8 mouse cellular contexts compared by ENCODE assay signal in genomic region chr7:127208553-127209438, GRCm38 (mm10). TPM values are rescaled to one million over a fixed set of nuclear protein-coding genes. Genes with fewer than 3 reads are reported as not detected.
DNase-seq lines count a peak whose midpoint lies in the region; ATAC-seq and TF ChIP-seq lines count a peak whose summit lies in the region.

Mylpf (plus strand) TSS chr7:127208890.

- H3K4me3 ChIP-seq in gastrocnemius, adult 2 months = peak within 1 kb of the TSS; percentile 96
- peak within 1 kb of the TSS; percentile 76 for H3K4me3 ChIP-seq in hindbrain, postnatal 0 days (ENCODE audit: low read length)
- H3K4me3 ChIP-seq in left cerebral cortex, adult 2 months = peak within 1 kb of the TSS; percentile 61

- peak within 1 kb of the TSS; percentile 98 for H3K4me2 ChIP-seq in hindbrain, postnatal 0 days (ENCODE audit: low read depth, low read length)

- peak within 1 kb of the TSS; percentile 88 for H3K27ac ChIP-seq in gastrocnemius, adult 2 months
- peak within 1 kb of the TSS; percentile 84 for H3K27ac ChIP-seq in hindbrain, postnatal 0 days
- peak within 1 kb of the TSS; percentile 89 for H3K27ac ChIP-seq in left cerebral cortex, adult 2 months

- H3K9ac ChIP-seq in hindbrain, postnatal 0 days (replicated peaks; ENCODE audit: low read length) = peak within 1 kb of the TSS; percentile 81

- peak; percentile 48 for TF ChIP-seq CTCF in gastrocnemius, adult 2 months (IDR thresholded peaks at IDR 0.05)
- TF ChIP-seq CTCF in hindbrain, postnatal 0 days (IDR thresholded peaks at IDR 0.05; ENCODE audit: low read depth) = peak; percentile 77
- TF ChIP-seq CTCF in left cerebral cortex, adult 2 months (IDR thresholded peaks at IDR 0.05) = peak; percentile 63

- peak; percentile 84 for ATAC-seq in common myeloid progenitor, adult 5-6 weeks (replicated peaks; ENCODE audit: low read depth, poor library complexity, severe bottlenecking)
- ATAC-seq in hindbrain, postnatal 0 days = peak; percentile 97
- peak; percentile 77 for ATAC-seq in megakaryocyte, adult 5-6 weeks (ENCODE audit: poor library complexity, severe bottlenecking)

- WGBS in hindbrain, postnatal 0 days = under 1% methylated on average over 31 of the region's 44 CpGs

- H3K9me3 ChIP-seq in hindbrain, postnatal 0 days (ENCODE audit: low read length) = no peaks in the 10 kb centered on the region

- intact Hi-C loops in gastrocnemius, adult 2 months (cut with DNase I) = loop anchor here (1.0 kb wide), 1 partner anchor 12 kb away; the partner anchor contains the start of gene Cd2bp2
- intact Hi-C loops in left cerebral cortex, adult 2 months (cut with DNase I) = loop anchor here (1.0 kb wide), 2 partner anchors 46 to 181 kb away; partner anchors contain the start of gene Maz

- H3K36me3 ChIP-seq in hindbrain, postnatal 0 days (ENCODE audit: insufficient read depth, low read length) = no peaks in the 10 kb centered on the region

- peaks cover 7% of the 10 kb centered on the region for H3K4me1 ChIP-seq in hindbrain, postnatal 0 days (ENCODE audit: insufficient read depth, low read length)

- no peaks in the 10 kb centered on the region for H3K27me3 ChIP-seq in hindbrain, postnatal 0 days (ENCODE audit: insufficient read depth, low read length)

- peak; percentile 99 for DNase-seq in ZHBTc4 (ENCODE audit: low read depth, low spot score)
- DNase-seq in gastrocnemius, adult 2 months = peak; percentile 96
- peak; percentile 97 for DNase-seq in hindbrain, postnatal 0 days (ENCODE audit: low spot score)
- DNase-seq in left cerebral cortex, adult 2 months (ENCODE audit: extremely low spot score in 1 of 2, low spot score in 2 of 2) = peak; percentile 88 to 90
- peak; percentile 92 to 95 for DNase-seq in right cerebral cortex, adult 2 months (ENCODE audit: low spot score in 2 of 2)
- peak; percentile 92 for DNase-seq in urinary bladder, postnatal 14 days (ENCODE audit: low spot score)

RNA-seq across cellular contexts. Expression of gene Mylpf, which starts in this region (rescaled TPM):
- 10.6 and 35.3 TPM in 2 replicates for total RNA-seq in common myeloid progenitor, adult 5-6 weeks (2017)
- total RNA-seq in gastrocnemius, adult 2 months (2021) = over 10,000 TPM; 24,727 to 33,034 TPM
- total RNA-seq in hindbrain, postnatal 0 days (2014; rRNA removed) = 15.5 TPM in 1 of 2 replicates, not detected in the other
- polyA plus RNA-seq in hindbrain, postnatal 0 days (2015; fragmentation: Nextera tagmentation; extraction: Ambion mirVana) = 3.0 and 3.1 TPM in 2 replicates
- total RNA-seq in left cerebral cortex, adult 2 months (2021) = 1 to 10 TPM; 2.7 to 3.3 TPM
- 5.0 and 6.0 TPM in 2 replicates for total RNA-seq in megakaryocyte, adult 5-6 weeks (2015)
- 2.3 and 3.3 TPM in 2 replicates for total RNA-seq in megakaryocyte, adult 5-6 weeks (2017)

Comparison
In these comparisons a context has a peak if more than half of its experiments do, and no peak if none do; other contexts are left out.
1. Peak in every context shown above with its lines: DNase-seq, ATAC-seq, H3K4me3 ChIP-seq and H3K27ac ChIP-seq.
2. RNA of gene Mylpf (total RNA-seq): 24,727 to 33,034 TPM in gastrocnemius, adult 2 months; 10.6 to 35.3 TPM in common myeloid progenitor, adult 5-6 weeks, 2.3 to 6.0 TPM in megakaryocyte, adult 5-6 weeks, 2.7 to 3.3 TPM in left cerebral cortex, adult 2 months and 15.5 TPM in hindbrain, postnatal 0 days; every median in the first group is over 100 times any median in the second.